Mouse (Mus musculus) thymus, postnatal 4 days (tissue): Measurements from ENCODE around the gene Klhl2.

Experiments used
- DNase-seq: peaks from one replicate; pipeline ENCODE4 v3.0.0; 2021

Klhl2 gene

DNA sequence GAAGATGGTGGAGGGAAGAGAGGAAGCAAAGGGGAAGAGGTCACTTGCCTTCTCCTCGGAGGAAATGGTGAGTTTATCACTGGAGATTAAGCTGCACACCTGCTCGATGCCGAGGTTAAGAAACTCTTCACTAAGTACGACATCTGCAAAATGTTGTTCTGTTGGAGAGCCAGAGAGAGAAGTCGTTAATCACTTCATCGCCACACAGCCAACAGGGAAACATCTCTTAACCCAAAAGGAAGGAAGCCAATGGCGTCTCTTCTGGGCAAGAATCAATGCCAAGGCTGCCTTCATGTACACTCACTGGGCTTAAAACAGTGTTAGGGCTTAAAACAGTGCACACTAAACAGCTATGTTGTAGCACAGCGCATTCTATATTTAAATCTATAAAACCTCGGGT, 85.7 kb downstream of the Klhl2 start:
- no peak for DNase-seq

DNA sequence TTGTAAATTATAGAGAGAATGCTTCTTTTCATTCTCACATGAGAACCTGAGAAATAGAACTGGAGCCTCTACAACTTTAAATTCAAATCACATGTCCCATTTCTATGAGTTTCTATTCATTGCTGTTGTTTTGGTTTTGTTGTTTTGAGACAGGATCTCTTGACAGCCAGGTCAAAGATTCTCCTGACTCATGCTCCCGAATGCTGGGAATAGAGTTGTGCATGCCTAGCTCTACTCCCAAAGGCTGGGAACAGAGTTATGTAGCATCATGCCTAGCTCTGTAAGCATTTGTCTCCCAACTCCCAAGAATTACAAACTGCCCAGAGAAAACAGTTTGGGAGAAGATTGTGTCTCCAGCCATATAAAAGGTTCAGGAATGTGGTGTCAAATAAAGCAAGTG, 87.1 kb downstream of the Klhl2 start:
- no peak for DNase-seq

DNA sequence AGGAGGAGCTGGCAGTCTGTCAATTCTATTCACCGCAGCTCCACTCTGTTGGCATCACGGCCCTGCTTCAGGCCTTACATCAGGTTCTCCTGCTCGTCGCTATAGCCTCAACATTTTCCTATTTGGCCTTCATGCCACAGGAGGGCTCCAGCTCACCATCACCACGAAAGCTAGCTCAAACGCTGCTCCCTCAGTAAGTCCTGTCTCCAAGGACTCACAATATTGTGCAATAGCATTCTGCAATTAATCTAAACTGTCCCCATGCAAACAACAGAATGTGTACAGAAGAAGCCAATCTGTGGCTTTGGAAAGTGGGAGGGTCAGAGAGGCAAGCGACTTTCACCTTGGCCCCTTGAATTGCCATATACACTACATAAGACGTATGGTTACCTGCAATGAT, 88.4 kb downstream of the Klhl2 start:
- no peak for DNase-seq

DNA sequence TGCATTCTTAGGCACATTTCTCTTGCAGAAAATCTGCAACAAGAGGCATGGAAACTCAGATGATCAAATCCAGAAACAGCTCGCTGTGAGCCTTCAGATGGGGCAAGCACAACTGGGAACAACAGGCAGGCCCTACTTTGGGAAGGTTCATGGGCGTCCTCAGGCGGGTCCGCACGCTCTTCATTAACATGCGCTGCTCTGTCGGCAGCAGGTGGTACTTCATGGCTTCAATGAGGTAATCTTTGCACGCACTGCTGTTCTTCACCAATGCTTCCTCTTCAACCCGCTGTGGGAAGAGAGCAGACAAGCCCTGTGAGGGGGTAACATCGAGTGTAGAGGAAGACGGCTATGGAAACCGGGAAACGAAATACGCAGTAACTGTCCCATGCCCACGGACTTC, 91.9 kb downstream of the Klhl2 start:
- no peak for DNase-seq

DNA sequence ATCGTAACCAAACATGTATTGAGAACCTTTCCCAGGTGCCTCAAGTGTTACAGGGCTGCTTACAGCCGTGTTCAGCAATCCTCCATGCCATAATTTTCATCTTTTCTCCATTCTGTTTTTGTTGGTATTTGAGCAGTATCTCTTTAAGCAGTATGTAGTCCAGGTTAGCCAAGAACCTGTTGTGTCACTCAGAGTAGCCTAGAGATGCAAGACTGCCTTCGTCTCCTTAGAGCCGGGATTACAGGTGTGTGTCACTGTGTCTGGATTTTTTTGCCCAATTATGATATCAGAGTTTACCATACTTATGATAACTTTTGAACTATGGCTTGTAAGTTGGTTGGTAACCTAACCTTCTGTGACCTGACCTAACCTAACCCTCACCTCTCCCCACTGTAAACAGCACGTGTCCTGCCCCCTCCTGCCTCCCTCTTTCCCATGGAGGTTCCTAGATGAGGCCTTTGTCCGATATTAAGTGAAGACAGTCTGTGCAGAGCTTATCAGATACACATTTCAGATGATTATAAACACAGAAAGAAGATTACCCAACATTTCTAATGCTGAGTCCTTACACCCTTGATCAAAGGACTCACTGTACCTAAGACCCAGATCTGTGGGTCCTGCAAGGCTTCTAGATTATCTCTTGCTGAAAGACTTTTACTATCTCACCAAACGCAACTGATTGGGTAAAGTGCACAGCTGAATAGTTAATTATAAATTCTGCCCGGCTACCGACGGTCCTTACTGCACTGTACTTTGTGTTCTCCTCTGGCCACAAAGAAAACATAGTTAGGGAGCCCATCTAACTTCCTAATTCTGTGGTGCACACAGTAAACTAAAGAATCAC, 103.4 kb downstream of the Klhl2 start:
- no peak for DNase-seq

DNA sequence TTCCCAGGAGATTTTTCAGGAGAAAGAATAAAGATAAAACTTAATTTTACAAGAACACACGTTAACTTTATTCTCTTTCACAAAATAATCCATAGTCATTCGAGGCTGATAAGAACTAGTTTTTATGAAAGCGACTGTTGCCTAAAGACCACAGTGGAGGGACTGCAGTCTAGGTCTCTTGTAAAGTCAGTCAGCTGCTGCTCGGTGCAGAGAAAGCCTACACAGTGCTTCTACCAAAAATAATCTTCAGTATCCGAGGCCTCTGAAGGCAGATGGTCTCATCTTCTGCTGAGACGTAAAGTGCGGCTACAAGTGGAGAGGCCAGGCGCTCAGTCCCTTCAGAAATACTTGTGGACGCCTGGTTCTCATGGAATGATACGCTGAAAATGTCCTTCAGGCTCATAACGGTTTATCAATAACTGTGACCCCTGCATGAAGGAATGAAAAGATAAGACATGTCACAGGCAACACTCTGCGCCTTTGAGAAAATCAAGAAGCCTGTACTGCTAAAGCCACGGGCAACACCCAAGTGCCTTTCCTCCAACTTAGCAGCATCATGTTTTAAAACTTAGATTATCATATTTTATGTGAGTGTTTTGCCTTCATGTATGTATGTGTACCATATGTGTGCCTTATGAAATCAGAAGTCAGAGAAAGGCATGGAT, 109.1 kb downstream of the Klhl2 start:
- no peak for DNase-seq

DNA sequence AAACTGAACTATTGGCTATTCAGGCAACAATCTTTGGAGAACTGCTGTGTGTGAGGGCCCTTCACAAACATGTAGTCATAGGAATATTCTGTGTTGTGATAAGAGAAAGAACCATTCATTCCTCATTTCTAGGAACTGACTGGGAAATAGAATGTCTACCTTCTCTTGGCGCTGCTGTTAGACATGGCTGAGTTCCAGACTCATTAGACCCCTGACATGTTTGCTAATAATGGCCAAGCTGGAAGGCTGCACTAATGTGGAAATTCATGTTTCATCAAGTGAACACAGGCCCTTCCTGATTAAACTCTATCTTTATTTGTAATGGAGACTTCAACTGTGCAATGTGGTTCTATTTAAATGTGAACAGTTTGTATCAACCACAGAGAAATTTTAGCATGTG, 110.9 kb downstream of the Klhl2 start:
- no peak for DNase-seq

DNA sequence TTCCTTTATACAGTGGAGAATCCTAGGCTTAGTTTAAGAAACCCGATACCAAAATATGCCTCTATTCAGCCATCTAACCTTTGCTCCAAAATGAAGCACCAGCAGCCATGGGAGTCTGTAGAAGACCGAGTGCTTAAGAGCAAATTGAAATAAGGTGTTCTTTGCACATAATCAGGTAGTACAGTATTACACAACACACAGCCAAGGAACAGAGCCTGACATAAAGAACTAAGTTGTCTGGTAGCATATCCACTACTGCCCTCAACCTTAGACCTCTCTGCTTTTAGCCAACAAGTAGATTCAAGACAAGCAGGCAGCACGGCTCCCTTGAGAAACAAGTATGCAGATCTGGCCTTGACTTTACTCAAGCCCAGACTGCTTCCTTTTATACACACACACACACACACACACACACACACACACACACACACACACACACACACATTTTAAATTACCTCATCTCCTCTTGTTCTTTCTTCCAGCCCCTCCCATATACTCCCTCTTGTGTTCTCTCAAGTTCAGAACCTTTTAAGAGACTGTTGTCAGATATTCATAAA, 113.0 kb downstream of the Klhl2 start:
- no peak for DNase-seq

DNA sequence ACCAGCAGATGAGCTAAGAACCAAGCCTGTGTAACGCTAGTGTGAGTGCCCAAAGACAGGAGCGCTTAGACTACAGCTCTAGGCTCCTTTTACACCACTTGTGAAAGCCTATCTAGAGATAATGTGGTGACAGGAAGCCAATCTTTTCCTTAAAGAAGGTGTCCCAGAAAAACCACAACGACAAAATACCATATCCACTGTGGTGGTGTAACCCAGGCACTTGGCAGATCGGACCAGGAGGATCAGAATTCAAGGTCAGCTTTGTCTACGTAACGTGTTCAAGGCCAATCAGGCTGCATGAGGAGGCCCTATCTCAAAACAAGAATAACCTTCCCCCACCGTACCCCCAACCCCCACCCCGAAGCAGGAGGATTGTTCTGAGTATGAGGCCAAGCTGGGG, 114.7 kb downstream of the Klhl2 start:
- no peak for DNase-seq

DNA sequence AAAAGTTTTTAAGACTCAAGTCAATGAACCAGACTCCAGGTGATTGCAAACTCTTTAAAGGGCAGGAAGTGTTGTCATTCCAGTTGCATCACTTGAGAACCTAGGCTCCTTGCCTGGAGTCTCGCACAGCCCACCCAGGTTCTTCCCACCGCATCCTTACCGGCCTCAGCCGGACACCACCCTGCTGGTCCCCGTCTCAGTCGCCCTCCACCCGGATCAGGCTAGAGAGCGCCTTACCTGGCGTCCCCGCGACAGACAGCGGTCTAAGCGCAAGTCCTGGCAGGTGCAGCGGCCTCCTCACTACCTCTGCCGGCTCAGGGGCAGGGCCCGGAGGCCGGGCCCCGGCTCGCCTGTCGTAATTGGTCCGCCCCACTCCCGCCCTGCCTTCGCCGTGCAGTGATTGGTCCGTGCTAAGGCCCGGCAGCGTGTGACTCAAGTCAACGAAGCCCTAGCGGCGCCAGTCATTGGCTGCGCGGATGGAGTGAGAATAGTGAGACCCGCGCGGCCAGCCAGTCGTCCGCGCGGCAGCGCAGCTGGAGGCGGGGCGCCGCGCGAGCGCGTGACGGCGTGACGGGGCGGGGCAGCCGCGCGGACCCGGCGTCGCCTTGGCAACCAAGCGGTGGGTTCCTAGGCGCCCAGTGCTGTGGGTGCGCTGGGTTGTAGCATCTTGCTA, 116.4 kb downstream of the Klhl2 start, which contains the start of gene Msmo1:
Gene Msmo1, minus strand, starts transcription at position 522 of the 673 bp plus-strand sequence.
- DNase-seq = peak; percentile 97

DNA sequence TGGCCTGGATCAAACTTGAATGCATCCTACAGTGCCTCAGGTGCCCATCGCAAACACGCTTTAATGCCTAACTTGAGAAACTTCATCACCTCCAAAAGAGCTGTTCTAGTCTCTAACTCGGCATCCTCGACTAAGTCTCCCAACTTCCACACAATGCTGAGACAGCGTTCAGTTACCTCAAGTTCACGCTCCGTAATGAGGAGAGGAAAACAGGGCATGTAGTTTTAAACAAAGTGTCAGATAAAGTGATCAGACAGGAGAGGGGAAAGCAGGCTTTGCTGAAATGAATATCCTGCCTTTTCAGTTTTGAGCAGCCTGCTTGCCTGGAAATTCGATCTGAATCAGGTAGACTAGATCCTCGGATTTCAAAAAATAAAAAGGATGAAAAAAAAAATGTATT, 117.2 kb downstream of the Klhl2 start:
- no peak for DNase-seq

DNA sequence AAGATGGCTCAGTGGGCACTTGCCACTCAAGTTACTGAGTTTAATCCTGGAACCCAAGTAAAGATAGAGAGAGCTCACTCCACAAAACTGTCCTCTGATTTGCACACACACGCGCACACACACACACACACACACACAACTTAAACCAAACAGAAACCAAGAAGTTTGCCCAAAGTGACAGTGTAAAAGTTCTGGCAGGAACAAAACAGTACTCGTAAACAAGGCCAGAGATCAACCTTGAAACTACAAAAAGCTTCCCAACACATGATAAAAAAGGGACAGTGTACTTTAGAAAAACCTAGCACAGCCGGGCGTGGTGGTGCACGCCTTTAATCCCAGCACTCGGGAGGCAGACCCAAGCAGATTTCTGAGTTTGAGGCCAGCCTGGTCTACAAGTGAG, 121.7 kb downstream of the Klhl2 start:
- DNase-seq = no peak

DNA sequence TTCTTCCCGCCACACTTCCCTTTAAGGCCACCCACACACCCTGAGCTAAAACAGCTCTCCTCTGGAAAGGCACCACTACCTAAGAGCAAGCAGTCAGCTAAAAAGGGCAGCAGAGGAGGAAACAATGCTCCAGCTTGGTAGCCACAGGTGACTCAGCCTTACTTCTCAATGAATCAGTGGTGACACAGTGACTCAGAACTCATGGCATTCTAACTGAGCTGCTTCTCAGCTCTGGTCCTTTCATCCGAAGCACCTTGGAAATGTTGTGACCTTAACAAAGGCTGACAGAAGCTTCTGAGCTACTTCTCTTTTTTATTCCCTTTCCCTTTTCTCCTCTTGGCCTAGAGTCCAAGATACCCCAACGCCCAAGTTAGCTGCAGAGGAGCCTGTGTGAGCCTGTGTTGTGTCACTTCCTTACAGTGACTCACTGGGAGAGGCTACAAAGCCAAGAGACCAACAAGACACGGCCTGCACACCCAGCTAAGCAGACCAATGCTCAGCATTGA, 123.6 kb downstream of the Klhl2 start:
- no peak for DNase-seq

DNA sequence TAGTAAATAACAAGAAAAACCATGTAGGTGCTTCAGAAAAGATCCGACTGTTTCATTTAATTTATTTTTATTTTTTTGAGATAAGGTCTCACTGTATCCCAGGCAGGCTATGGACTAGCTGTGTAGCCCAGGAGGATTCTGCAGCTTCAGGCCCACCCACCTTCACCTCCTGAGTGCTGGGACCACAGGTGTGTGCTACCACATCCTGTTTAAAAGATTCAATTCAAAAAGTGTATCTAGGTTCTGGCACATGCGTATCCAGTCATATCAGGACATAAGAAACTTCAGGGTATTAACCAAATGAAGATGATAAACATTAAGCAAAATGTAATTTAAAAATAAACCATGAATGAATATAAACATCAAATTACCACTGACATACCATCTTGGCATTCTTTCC, 126.6 kb downstream of the Klhl2 start:
- DNase-seq = no peak

DNA sequence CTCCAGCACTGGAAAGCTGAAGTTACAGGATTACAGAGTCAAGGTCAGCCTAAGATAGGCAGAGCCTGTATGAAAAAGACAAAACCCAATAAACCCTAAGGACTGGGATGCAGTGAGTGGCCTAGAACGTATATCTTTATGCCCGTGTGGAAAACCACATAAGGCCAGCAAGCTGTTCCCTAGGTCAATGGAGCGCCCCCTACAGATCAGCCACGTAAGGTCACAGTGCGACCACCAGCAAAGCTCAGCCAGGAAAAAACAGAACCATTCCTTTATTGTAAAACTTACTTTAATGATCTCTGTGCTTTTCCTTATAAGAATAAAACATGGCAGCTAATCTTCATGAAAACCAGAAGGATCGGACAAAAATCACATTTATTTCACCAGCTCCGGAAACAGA, 131.9 kb downstream of the Klhl2 start:
- DNase-seq = peak; percentile 24

DNA sequence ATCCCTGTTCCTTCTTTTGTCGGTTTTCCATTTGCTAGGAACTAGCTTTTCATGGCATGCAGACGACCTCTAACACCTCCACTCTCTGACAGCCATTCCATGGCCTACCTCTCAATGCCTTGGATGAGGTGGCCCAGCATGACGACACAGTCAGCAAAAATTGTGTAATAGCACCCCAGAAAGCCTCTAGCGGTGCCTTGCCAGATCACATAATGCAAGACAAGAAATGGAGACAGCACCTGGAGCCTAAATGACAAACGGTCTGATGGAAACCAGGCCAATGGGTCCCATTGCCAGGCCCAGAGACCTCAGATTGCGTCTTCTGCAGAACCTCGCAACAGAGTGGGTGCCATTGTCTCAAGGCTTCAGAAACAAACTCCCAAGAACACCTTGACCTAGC, 137.3 kb downstream of the Klhl2 start:
- DNase-seq = no peak

DNA sequence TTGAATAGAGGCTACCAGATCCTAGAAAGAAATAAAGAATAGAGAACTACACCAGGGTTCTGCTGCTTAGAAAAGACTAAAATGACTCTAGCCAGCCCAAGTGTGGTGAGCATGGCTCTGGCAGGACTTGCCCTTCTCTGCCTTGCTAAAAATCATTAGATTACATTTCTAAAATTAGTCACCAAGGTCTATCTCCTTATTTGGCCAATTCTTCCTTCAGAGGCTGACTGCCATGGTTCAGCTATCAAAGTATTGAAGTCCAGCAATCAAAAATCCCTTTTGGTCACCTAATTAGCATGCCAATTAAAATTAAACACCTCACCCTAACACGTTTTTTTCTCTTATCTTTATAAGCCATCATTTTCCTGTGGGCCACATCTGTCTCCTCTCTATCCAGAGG, 138.3 kb downstream of the Klhl2 start:
- no peak for DNase-seq

DNA sequence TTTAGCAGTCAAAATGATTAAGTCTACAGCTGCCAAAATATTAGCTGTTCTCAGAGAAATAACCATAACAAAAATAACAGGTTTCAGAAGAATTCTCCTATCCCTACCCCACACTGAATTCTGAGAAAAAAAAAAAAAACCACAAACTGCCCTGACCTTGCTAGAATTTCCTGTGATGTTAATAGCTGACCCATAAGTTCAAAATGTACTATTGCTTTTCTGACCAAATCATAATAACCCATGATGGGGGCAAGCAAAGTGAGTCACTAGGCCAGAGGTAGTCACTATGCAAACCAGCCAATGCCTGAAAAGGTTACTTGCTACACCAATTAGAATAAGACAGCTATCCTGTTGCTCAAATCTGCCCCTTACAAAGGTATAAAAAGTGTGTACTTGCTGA, 142.3 kb downstream of the Klhl2 start:
- no peak for DNase-seq

DNA sequence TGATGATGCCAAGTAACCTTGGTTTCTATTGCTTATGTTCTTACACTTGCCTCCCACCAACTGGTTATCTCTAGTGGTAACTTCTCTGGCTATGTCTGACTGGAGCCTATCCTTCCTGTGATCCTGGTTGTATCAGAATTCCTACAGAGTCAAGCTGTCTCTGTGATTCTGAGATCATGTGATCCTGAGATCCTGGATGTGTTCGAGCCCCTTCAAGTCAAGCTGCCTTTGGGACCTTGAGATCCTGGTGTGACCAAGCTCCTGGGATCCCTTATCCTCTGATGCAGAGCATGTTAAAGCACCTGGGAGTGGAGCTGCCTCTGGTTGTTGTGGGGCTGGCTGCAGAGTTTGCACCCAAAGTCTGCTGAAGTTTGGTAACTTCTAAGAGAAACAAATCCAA, 146.6 kb downstream of the Klhl2 start:
- no peak for DNase-seq

DNA sequence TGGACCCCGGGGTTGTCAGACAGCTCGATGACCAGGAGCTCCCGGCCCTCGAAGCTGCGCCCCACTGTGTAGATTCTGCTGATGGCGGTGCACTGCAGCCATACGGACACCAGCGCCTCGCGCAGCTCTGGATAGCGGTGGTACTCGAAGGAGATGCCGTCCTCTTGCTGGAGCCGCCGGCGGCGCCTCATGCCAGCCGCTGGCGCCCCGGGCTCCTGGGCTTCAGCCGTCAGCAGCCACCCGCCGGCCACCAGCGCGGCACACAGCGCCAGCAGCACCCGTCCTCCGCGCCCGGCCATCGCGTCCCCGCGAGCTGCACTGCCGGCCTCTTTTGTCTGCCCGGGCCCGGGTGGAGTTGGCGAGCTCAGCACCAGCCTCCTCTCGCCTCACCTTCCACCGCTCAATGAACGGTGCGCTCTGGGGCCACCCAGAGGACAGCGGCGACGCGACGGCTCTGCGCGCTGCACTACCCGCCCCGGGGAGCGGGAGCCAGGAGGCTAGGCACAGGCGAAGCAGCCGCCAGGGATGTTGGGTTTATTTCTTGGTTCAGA, 157.1 kb downstream of the Klhl2 start, which contains the start of gene Cpe:
Gene Cpe, minus strand, starts transcription at position 404 of the 551 bp plus-strand sequence.
- DNase-seq = peak; percentile 72

DNA sequence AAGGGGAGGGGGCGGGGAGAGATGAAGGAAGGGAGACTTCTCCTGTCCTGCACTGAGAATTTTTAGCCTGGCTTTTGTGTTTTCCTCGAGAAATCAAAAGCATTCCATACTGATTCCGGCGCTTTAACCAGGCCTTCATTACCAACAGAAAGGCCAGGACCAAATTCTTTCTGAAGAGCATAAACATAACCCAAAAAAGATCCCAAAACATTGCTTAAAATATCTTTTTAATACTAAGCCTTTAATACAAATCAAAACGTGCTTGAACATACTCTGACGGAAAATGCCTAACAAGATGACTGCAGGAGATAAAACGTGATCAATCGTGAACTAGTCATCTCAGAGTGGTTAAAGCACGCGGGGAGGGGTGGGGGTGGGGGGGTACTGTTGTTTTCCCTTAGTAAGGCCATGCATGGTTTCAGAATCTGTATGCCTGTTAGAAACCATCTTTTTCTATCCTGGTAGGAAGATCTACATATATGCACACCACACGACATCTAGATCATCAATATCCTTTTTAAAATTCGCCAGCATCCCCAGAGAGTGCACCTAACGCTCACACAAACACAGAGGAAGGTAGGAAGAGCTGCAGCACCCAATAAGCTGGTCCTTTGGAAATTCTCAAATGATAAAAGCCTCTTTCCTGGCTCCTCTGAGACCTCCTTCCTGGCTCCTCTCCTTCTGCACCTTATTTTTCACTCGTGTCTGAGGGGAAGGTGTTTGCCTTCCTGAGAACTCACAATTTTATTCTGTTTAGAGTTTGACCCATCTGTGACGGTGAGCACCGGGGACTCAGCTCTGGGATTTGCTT, 158.0 kb downstream of the Klhl2 start:
- DNase-seq = no peak

DNA sequence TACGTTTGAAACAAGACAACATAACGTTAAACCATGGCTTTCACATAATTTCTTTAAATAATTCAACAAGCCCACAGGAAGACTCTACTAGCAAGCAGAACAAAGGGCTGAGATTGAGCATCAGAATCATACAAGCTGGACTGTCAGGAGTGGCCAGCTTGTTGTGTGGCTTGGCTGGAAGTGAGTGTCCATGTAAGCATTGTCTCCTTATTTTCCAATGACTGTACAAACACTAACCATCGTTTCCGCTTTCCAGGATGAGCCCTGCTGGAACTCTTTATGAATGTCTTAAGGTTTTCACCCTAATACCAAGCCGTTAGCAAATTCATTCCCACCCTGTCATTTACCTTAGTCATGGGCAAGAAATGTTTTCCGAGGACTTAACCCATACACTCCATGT, 159.0 kb downstream of the Klhl2 start:
- no peak for DNase-seq
